Mouse (Mus musculus) embryonic facial prominence, embryonic 14.5 days (tissue): ENCODE measurements at regions not wholly inside any gene's neighbourhood (a gene's known extent, or its start where the extent isn't known, plus 50 kb on each side); places are given as distances from the start of the nearest gene placed in this dataset.

Experiments
- ATAC-seq: fragments of 200-750 bp; cut with Nextera tagmentation; 2 replicates; pipeline ENCODE4 v1.8.0; 2017; ENCODE audit warnings: low read depth, moderate number of reproducible peaks, moderate TSS enrichment
- DNase-seq: peaks from one replicate; pipeline ENCODE4 v3.0.0-alpha.2; 2015; ENCODE audit warnings: low spot score
- H3K27ac ChIP-seq: fragments of 300-500 bp; sonication (generic); replicated peaks from 2 replicates; pipeline ENCODE4 v1.5.1; 2014; ENCODE audit warnings: low read depth, mild to moderate bottlenecking, low read length, moderate library complexity
- H3K27me3 ChIP-seq: fragments of 300-500 bp; sonication (generic); replicated peaks from 2 replicates; pipeline ENCODE4 v1.6.1; 2014; ENCODE audit warnings: low read length; ENCODE audit not compliant: control insufficient read depth, insufficient read depth
- H3K36me3 ChIP-seq: fragments of 300-500 bp; sonication (generic); 2 replicates; pipeline ENCODE4 v1.6.1; 2014; ENCODE audit warnings: low read length, mixed read lengths; ENCODE audit not compliant: control insufficient read depth, insufficient read depth
- H3K4me1 ChIP-seq: fragments of 300-500 bp; sonication (generic); 2 replicates; pipeline ENCODE4 v1.6.1; 2014; ENCODE audit warnings: antibody characterized with exemption, low read length; ENCODE audit not compliant: control insufficient read depth, insufficient read depth
- H3K4me2 ChIP-seq: fragments of 300-500 bp; sonication (generic); 2 replicates; pipeline ENCODE4 v1.6.1; 2014; ENCODE audit warnings: low read depth, mild to moderate bottlenecking, low read length, moderate library complexity, mixed read lengths
- H3K4me3 ChIP-seq: fragments of 300-500 bp; sonication (generic); 2 replicates; pipeline ENCODE4 v1.5.1; 2014; ENCODE audit warnings: low read depth, mild to moderate bottlenecking, low read length
- H3K9ac ChIP-seq: fragments of 300-500 bp; sonication (generic); 2 replicates; pipeline ENCODE4 v1.6.1; 2014; ENCODE audit warnings: low read depth, mild to moderate bottlenecking, low read length, moderate library complexity, mixed read lengths
- H3K9me3 ChIP-seq: fragments of 300-500 bp; sonication (generic); 2 replicates; pipeline ENCODE4 v1.6.1; 2016; ENCODE audit warnings: low read length; ENCODE audit not compliant: control insufficient read depth
- WGBS: fragments of 180-500 bp; shearing (Covaris S2); extraction: QIAGEN DNeasy Blood & Tissue Kit; methylation state at CpG from one replicate; pipeline ENCODE4 v1.1.7; 2014; 5-methylcytosine and 5-hydroxymethylcytosine counted together

- 54% methylated on average over 2 of the region's 2 CpGs for WGBS
- H3K27ac ChIP-seq: 0 out of 2 replicates have a peak overlapping the region, but pooled peaks have one; percentile 10
- no peaks in the 10 kb centered on the region for H3K36me3 ChIP-seq
- H3K9ac ChIP-seq: no peak overlapping the region
- no peak overlapping the region for H3K4me2 ChIP-seq
- no peak overlapping the region for H3K4me3 ChIP-seq
- peaks cover 10% of the 10 kb centered on the region; the same call in 1 of the 2 replicates for H3K9me3 ChIP-seq
- H3K27me3 ChIP-seq: no peaks in the 10 kb centered on the region
- DNase-seq: no peak
- H3K4me1 ChIP-seq: no peaks in the 10 kb centered on the region
- ATAC-seq: no peak
These were observed 252.7 kb upstream of the Gadl1 start for GRCm38 (mm10) chr9:115656538-115656937.

- no peaks in the 10 kb centered on the region for H3K4me1 ChIP-seq
- H3K9me3 ChIP-seq: peaks cover 10% of the 10 kb centered on the region; the same call in 1 of the 2 replicates
- H3K4me3 ChIP-seq: no peak overlapping the region
- H3K4me2 ChIP-seq: no peak overlapping the region
- no peak overlapping the region for H3K9ac ChIP-seq
- 59% methylated on average over 4 of the region's 4 CpGs for WGBS
- no peak for ATAC-seq
- H3K36me3 ChIP-seq: no peaks in the 10 kb centered on the region
- DNase-seq: no peak
- 0 out of 2 replicates have a peak overlapping the region, but pooled peaks have one; percentile 10 for H3K27ac ChIP-seq
- no peaks in the 10 kb centered on the region for H3K27me3 ChIP-seq
These were observed 252.1 kb upstream of the Gadl1 start for GRCm38 (mm10) chr9:115656994-115657713.

GRCm38 (mm10) chr9:115658477-115658876, 250.8 kb upstream of the Gadl1 start:
- no peaks in the 10 kb centered on the region for H3K36me3 ChIP-seq
- no peaks in the 10 kb centered on the region for H3K27me3 ChIP-seq
- no peak overlapping the region for H3K27ac ChIP-seq
- no peak overlapping the region for H3K9ac ChIP-seq
- peaks cover 3% of the 10 kb centered on the region; the same call in 1 of the 2 replicates for H3K9me3 ChIP-seq
- no peak overlapping the region for H3K4me3 ChIP-seq
- ATAC-seq (no peak), DNase-seq (no peak)
- no peaks in the 10 kb centered on the region for H3K4me1 ChIP-seq
- H3K4me2 ChIP-seq: no peak overlapping the region
- 83% methylated on average over 5 of the region's 5 CpGs for WGBS

GRCm38 (mm10) chr9:115660371-115660770, 248.9 kb upstream of the Gadl1 start:
- no peak overlapping the region for H3K27ac ChIP-seq
- no peaks in the 10 kb centered on the region for H3K27me3 ChIP-seq
- no peaks in the 10 kb centered on the region for H3K9me3 ChIP-seq
- no peaks in the 10 kb centered on the region for H3K36me3 ChIP-seq
- no peaks in the 10 kb centered on the region for H3K4me1 ChIP-seq
- no peak overlapping the region for H3K4me3 ChIP-seq
- no peak overlapping the region for H3K9ac ChIP-seq
- no peak for ATAC-seq
- no peak for DNase-seq
- 100% methylated on average over 1 of the region's 1 CpGs for WGBS
- H3K4me2 ChIP-seq: no peak overlapping the region

GRCm38 (mm10) chr9:115661834-115662425, 247.3 kb upstream of the Gadl1 start:
- H3K4me3 ChIP-seq: no peak overlapping the region
- peaks cover 3% of the 10 kb centered on the region; the same call in 1 of the 2 replicates for H3K4me1 ChIP-seq
- no peak for ATAC-seq
- H3K27me3 ChIP-seq: no peaks in the 10 kb centered on the region
- no peak overlapping the region for H3K27ac ChIP-seq
- no peaks in the 10 kb centered on the region for H3K9me3 ChIP-seq
- H3K9ac ChIP-seq: no peak overlapping the region
- H3K36me3 ChIP-seq: no peaks in the 10 kb centered on the region
- no peak for DNase-seq
- 65% methylated on average over 5 of the region's 5 CpGs for WGBS
- no peak overlapping the region for H3K4me2 ChIP-seq

- DNase-seq (peak; percentile 52), ATAC-seq (no peak)
- peak overlapping the region; percentile 15; the same call in 1 of the 2 replicates for H3K27ac ChIP-seq
- no peaks in the 10 kb centered on the region for H3K36me3 ChIP-seq
- no peaks in the 10 kb centered on the region for H3K9me3 ChIP-seq
- H3K27me3 ChIP-seq: no peaks in the 10 kb centered on the region
- peaks cover 3% of the 10 kb centered on the region; the same call in 1 of the 2 replicates for H3K4me1 ChIP-seq
- 46% methylated on average over 5 of the region's 5 CpGs for WGBS
- no peak overlapping the region for H3K4me2 ChIP-seq
- H3K9ac ChIP-seq: no peak overlapping the region
- no peak overlapping the region for H3K4me3 ChIP-seq
These were observed 243.8 kb upstream of the Gadl1 start for GRCm38 (mm10) chr9:115665337-115666004.

GRCm38 (mm10) chr9:115666530-115666929, 242.7 kb upstream of the Gadl1 start:
- no peak overlapping the region for H3K4me3 ChIP-seq
- H3K27ac ChIP-seq: no peak overlapping the region
- H3K36me3 ChIP-seq: no peaks in the 10 kb centered on the region
- DNase-seq (no peak), ATAC-seq (no peak)
- peaks cover 3% of the 10 kb centered on the region; the same call in 1 of the 2 replicates for H3K4me1 ChIP-seq
- no peak overlapping the region for H3K9ac ChIP-seq
- H3K27me3 ChIP-seq: no peaks in the 10 kb centered on the region
- no peak overlapping the region for H3K4me2 ChIP-seq
- no peaks in the 10 kb centered on the region for H3K9me3 ChIP-seq
- 85% methylated on average over 3 of the region's 3 CpGs for WGBS

GRCm38 (mm10) chr9:115680703-115681576, 228.3 kb upstream of the Gadl1 start:
- Histone ChIP-seq H3K27me3 (no peaks in the 10 kb centered on the region), H3K4me2 (no peak overlapping the region), H3K4me1 (0 out of 2 replicates have a peak, but pooled peaks cover 4% of the 10 kb centered on the region), H3K9ac (no peak overlapping the region), H3K27ac (no peak overlapping the region; the same call in 1 of the 2 replicates), H3K36me3 (no peaks in the 10 kb centered on the region), H3K4me3 (no peak overlapping the region), H3K9me3 (no peaks in the 10 kb centered on the region)
- 61% methylated on average over 9 of the region's 9 CpGs for WGBS
- DNase-seq (peak; percentile 24), ATAC-seq (no peak)
